ENCODE assay signal across 8 mouse cellular contexts in genomic region chr3:142765778-142766165, GRCm38 (mm10). TPM values are rescaled to one million over a fixed set of nuclear protein-coding genes. Genes with fewer than 3 reads are reported as not detected.
DNase-seq lines count a peak whose midpoint lies in the region; ATAC-seq lines count a peak whose summit lies in the region.

No protein-coding gene starts in this region.

- no peak for ATAC-seq in heart, embryonic 14.5 days (ENCODE audit: insufficient number of reproducible peaks, insufficient read depth, low FRiP score, low read depth)
- no peak for ATAC-seq in hindbrain, embryonic 13.5 days (ENCODE audit: low FRiP score)
- ATAC-seq in midbrain, embryonic 14.5 days (ENCODE audit: low FRiP score, low TSS enrichment): no peak

- H3K4me1 ChIP-seq in heart, embryonic 14.5 days (ENCODE audit: control insufficient read depth in 2 of 2, insufficient read depth in 2 of 2, low read length in 2 of 2): peaks cover 4 to 27% of the 10 kb centered on the region in 2 experiments
- peaks cover 17% of the 10 kb centered on the region for H3K4me1 ChIP-seq in hindbrain, embryonic 13.5 days (replicated peaks)
- H3K4me1 ChIP-seq in midbrain, embryonic 14.5 days (ENCODE audit: control insufficient read depth, insufficient read depth, low read length): peaks cover 10% of the 10 kb centered on the region

- 22% methylated on average over 10 of the region's 10 CpGs for WGBS in heart, embryonic 14.5 days
- WGBS in hindbrain, embryonic 13.5 days: 22% methylated on average over 10 of the region's 10 CpGs
- WGBS in midbrain, embryonic 14.5 days: 31% methylated on average over 10 of the region's 10 CpGs

- peak overlapping the region; percentile 88 for H3K4me2 ChIP-seq in heart, embryonic 14.5 days (ENCODE audit: low read length)
- H3K4me2 ChIP-seq in hindbrain, embryonic 13.5 days: peak overlapping the region; percentile 66
- H3K4me2 ChIP-seq in midbrain, embryonic 14.5 days (ENCODE audit: low read length): peak overlapping the region; percentile 82

- H3K36me3 ChIP-seq in heart, embryonic 14.5 days (ENCODE audit: control insufficient read depth, insufficient read depth, low read length): 0 out of 2 replicates have a peak, but pooled peaks cover under 1% of the 10 kb centered on the region
- H3K36me3 ChIP-seq in hindbrain, embryonic 13.5 days: no peaks in the 10 kb centered on the region
- H3K36me3 ChIP-seq in midbrain, embryonic 14.5 days (ENCODE audit: control insufficient read depth, insufficient read depth, low read length): no peaks in the 10 kb centered on the region

- peak overlapping the region; percentile 97 for H3K9ac ChIP-seq in heart, embryonic 14.5 days (ENCODE audit: low read length)
- peak overlapping the region; percentile 94 for H3K9ac ChIP-seq in hindbrain, embryonic 13.5 days
- peak overlapping the region; percentile 93 for H3K9ac ChIP-seq in midbrain, embryonic 14.5 days (replicated peaks; ENCODE audit: low read length)

- H3K4me3 ChIP-seq in heart, embryonic 14.5 days (ENCODE audit: control insufficient read depth in 1 of 2, insufficient read depth in 1 of 2, low read depth in 1 of 2, low read length in 2 of 2): peak overlapping the region; percentile 87 to 96
- peak overlapping the region; percentile 69 for H3K4me3 ChIP-seq in hindbrain, embryonic 13.5 days
- H3K4me3 ChIP-seq in midbrain, embryonic 14.5 days (replicated peaks; ENCODE audit: low read depth, low read length): peak overlapping the region; percentile 89

- no peaks in the 10 kb centered on the region for H3K9me3 ChIP-seq in heart, embryonic 14.5 days (ENCODE audit: control insufficient read depth, low read length)
- no peaks in the 10 kb centered on the region for H3K9me3 ChIP-seq in hindbrain, embryonic 13.5 days
- H3K9me3 ChIP-seq in midbrain, embryonic 14.5 days (ENCODE audit: control insufficient read depth, low read length): no peaks in the 10 kb centered on the region

- no peaks in the 10 kb centered on the region for H3K27me3 ChIP-seq in heart, embryonic 14.5 days (ENCODE audit: control insufficient read depth, insufficient read depth, low read length)
- H3K27me3 ChIP-seq in hindbrain, embryonic 13.5 days: no peaks in the 10 kb centered on the region
- no peaks in the 10 kb centered on the region for H3K27me3 ChIP-seq in midbrain, embryonic 14.5 days (ENCODE audit: control insufficient read depth, insufficient read depth, low read length)

- DNase-seq in heart, adult 9 months (ENCODE audit: low spot score in 2 of 2): no peak
- peak; percentile 2 for DNase-seq in Muller cell, postnatal 12 days (ENCODE audit: inconsistent ontology term)
- DNase-seq in midbrain, embryonic 14.5 days: peak; percentile 10
- no peak for DNase-seq in embryo, embryonic 10 days (ENCODE audit: low spot score)
- DNase-seq in layer of hippocampus, postnatal 25 days (ENCODE audit: extremely low spot score in 1 of 2, low spot score in 1 of 2): no peak
- no peak for DNase-seq in urinary bladder, postnatal 25 days (ENCODE audit: low spot score)

- H3K27ac ChIP-seq in heart, embryonic 14.5 days (replicated peaks in 1 of 2; ENCODE audit: control insufficient read depth in 1 of 2, insufficient read depth in 1 of 2, low read depth in 2 of 2, low read length in 2 of 2): no peak overlapping the region
- peak overlapping the region; percentile 94; the same call in 1 of the 2 replicates for H3K27ac ChIP-seq in hindbrain, embryonic 13.5 days
- no peak overlapping the region for H3K27ac ChIP-seq in midbrain, embryonic 14.5 days (replicated peaks; ENCODE audit: low read depth, low read length)

RNA-seq across cellular contexts. Expression of gene Gtf2b, which starts 0.9 kb away (rescaled TPM):
- polyA plus RNA-seq in heart, embryonic 14.5 days (2014; fragmentation: Nextera tagmentation; extraction: Ambion mirVana): 57.9 and 64.8 TPM in 2 replicates
- polyA plus RNA-seq in hindbrain, embryonic 13.5 days (2015; fragmentation: Nextera tagmentation; extraction: Ambion mirVana): 92.3 and 94.3 TPM in 2 replicates
- polyA plus RNA-seq in midbrain, embryonic 14.5 days (2014; fragmentation: Nextera tagmentation; extraction: Ambion mirVana): 87.5 and 89.5 TPM in 2 replicates
- total RNA-seq in layer of hippocampus, postnatal 25 days (2021): 10 to 100 TPM; 36.9 to 44.7 TPM

Comparison
In these comparisons a context has a peak if more than half of its experiments do, and no peak if none do; other contexts are left out.
1. DNase-seq: peak in Muller cell, postnatal 12 days (single experiment) and midbrain, embryonic 14.5 days (single experiment); none in heart, adult 9 months (0 of 2), embryo, embryonic 10 days (single experiment), layer of hippocampus, postnatal 25 days (0 of 2) and urinary bladder, postnatal 25 days (single experiment).
2. Peak in every context shown above with its lines, with median percentiles within 50 percentile points of each other: H3K4me2 ChIP-seq, H3K4me3 ChIP-seq and H3K9ac ChIP-seq.